Mouse (Mus musculus): ENCODE measurements around the gene Stxbp6.

- TF ChIP-seq CTCF (IDR thresholded peaks at IDR 0.05; ENCODE audit: low read depth) (no peak), EP300 (optimal IDR thresholded peaks at IDR 0.05) (no peak)
Observed at GRCm38 (mm10) chr12:45083145-45083475, 8.6 kb upstream of the Stxbp6 start.
